Mouse (Mus musculus) lung, adult 2 months (tissue): ENCODE data around the gene Olfr678. TPM values are rescaled to one million over a fixed set of nuclear protein-coding genes. Genes with fewer than 3 reads are reported as not detected.
"Not testable (repeated sequence)": the region's sequence is repeated elsewhere in the genome, so short reads cannot be mapped to it uniquely, and the experiment has no call there.

Experiments used
- DNase-seq: peaks from one replicate; pipeline ENCODE4 v3.0.0; 2022
- H3K4me1 ChIP-seq: fragments of 200-500 bp; 2 replicates; pipeline ENCODE4 v1.6.1; 2011; ENCODE audit warnings: low read length; ENCODE audit not compliant: control insufficient read depth, insufficient read depth
- H3K4me3 ChIP-seq: fragments of 200-500 bp; replicated peaks from 2 replicates; pipeline ENCODE3; 2011; ENCODE audit warnings: low read depth, mild to moderate bottlenecking, control low read depth, low read length; ENCODE audit errors: extremely low read depth
- CTCF ChIP-seq: fragments of 200-500 bp; IDR thresholded peaks from 2 replicates; pipeline ENCODE4 v1.5.1; 2011; ENCODE audit warnings: mild to moderate bottlenecking, low read length, control low read depth; ENCODE audit not compliant: insufficient read depth
- POLR2A ChIP-seq: fragments of 200-500 bp; IDR thresholded peaks from 2 replicates; pipeline ENCODE4 v1.6.1; 2011; ENCODE audit warnings: low read depth, mild to moderate bottlenecking, control low read depth, low read length, borderline replicate concordance; ENCODE audit errors: extremely low read depth
- WGBS: fragments of 180-500 bp; shearing (Covaris S2); methylation state at CpG from one replicate; pipeline ENCODE4 v1.1.7; 2018; 5-methylcytosine and 5-hydroxymethylcytosine counted together
- polyA plus RNA-seq: library from polyadenylated mRNA; depleted of rRNA; stranded (reverse); fragments of >200 nt; gene quantifications from 2 replicates; pipeline ENCODE4 v1.2.3, GENCODE M21; 2012; rRNA removed

Olfr678 gene
- not detected in 2 replicates for polyA plus RNA-seq

DNA sequence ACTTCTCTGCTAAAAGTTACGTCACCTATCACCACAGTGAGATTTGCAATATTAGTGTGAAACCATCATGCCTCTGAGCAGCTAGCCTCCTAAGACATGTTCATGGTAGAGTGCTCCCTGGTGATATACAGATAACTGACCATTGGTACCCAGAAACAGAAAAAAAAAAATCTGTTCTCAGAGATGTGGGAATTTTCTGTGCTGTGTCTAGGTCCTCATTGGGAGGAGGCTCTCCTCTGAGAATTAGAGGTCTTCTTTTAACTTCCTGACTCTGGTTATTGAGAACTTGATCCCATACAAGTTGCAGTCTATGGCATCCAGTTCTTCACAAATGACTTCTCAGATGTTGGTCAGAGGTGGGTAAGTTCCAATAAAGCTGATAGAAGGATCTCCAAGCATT, at the start of gene Olfr678:
Gene Olfr678, plus strand, starts transcription at position 301 of the 400 bp plus-strand sequence.
- DNase-seq = no peak
- Histone ChIP-seq H3K4me1 (no peaks in the 10 kb centered on the region), H3K4me3 (no peak within 1 kb of the TSS)
- TF ChIP-seq CTCF = no peak
- TF ChIP-seq POLR2A = no peak
- 73% methylated on average over 1 of the region's 1 CpGs for WGBS

- Histone ChIP-seq H3K4me1 (no peaks in the 10 kb centered on the region), H3K4me3 (no peak overlapping the region)
- no peak for DNase-seq
- 86% methylated on average over 1 of the region's 1 CpGs for WGBS
- TF ChIP-seq CTCF (no peak), POLR2A (no peak)
Observed at GRCm38 (mm10) chr7:105022530-105022929, 41.7 kb upstream of the Olfr678 start.

DNA sequence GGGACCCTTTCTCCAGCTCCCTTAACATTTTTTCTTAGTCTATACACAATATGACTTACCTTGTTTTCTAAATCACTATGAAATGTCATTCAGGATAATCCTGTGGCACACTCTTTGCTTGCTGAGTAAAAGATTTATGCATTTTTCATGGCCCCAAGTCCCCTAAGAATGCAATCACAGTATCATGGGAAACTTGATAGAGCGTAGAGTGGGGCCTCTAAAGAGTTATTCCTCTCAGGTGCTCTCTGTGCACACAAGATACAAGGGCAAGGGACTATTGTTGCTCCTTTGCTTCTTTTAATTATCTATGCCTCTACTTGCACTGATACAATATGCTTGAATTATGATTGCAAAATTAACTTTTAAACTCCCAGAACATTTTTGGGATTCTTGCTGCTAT, 35.9 kb upstream of the Olfr678 start, which contains the start of gene Olfr675:
Gene Olfr675, minus strand, starts transcription at position 101 of the 400 bp plus-strand sequence.
- no peak within 1 kb of the TSS for H3K4me3 ChIP-seq
- WGBS = 67% methylated on average over 1 of the region's 1 CpGs
- TF ChIP-seq POLR2A (no peak), CTCF (no peak)
- DNase-seq = no peak
- H3K4me1 ChIP-seq = no peaks in the 10 kb centered on the region

GRCm38 (mm10) chr7:105032398-105032797, 31.9 kb upstream of the Olfr678 start, which contains the start of gene Olfr676:
Gene Olfr676 (plus strand): TSS chr7:105032698.
- no peak within 1 kb of the TSS for H3K4me3 ChIP-seq
- H3K4me1 ChIP-seq = no peaks in the 10 kb centered on the region
- no peak for DNase-seq
- TF ChIP-seq POLR2A = no peak
- no peak for TF ChIP-seq CTCF

DNA sequence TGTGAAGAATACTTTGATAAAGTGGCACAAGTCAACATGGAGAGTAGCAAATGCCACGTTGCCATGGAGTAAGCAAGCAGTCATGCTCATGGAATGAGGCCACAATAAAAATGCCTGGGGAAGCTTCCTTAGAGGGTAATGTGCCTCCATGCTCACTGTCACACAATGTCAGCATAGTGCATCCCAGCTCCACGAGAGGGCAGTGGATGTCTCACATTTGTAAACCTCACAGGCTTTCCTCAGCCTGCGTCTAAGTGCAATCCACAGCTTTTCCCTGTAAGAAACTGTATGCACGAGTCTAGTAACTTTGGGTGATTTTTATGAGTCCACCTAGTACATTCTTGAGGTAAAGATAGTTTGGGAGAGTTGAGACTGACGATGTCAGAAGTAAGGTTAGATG, 30.4 kb upstream of the Olfr678 start:
- not testable (repeated sequence) for DNase-seq, H3K4me3 ChIP-seq, H3K4me1 ChIP-seq
- WGBS = 48% methylated on average over 5 of the region's 5 CpGs

DNA sequence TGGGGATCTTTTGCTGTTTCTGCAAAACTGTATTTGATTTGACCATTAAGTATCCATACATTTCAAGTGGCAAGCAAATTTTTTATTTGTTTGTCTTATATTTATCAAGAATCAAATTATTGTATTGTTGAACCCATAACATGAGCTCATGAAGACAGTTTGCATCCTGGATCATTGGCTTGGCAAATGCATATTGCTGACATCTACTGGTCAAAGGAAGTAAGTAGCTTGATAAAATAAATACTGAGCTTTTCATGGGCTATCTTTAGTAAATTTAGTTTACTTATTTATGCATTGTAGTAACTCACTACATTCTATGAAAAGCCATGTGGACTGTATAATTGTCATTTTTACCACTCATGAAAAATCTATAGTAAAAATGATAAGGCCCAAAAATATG, 5.3 kb upstream of the Olfr678 start:
- Histone ChIP-seq H3K4me3 (no peak overlapping the region), H3K4me1 (no peaks in the 10 kb centered on the region)
- TF ChIP-seq POLR2A (no peak), CTCF (no peak)
- no peak for DNase-seq

GRCm38 (mm10) chr7:105080905-105081304, 16.6 kb downstream of the Olfr678 start, which contains the start of gene Olfr679:
Gene Olfr679 (plus strand): TSS chr7:105081205.
- no peak for TF ChIP-seq CTCF
- no peak for TF ChIP-seq POLR2A
- Histone ChIP-seq H3K4me3 (no peak within 1 kb of the TSS), H3K4me1 (no peaks in the 10 kb centered on the region)
- no peak for DNase-seq
- WGBS = 43% methylated on average over 1 of the region's 1 CpGs

GRCm38 (mm10) chr7:105092717-105093116, 28.4 kb downstream of the Olfr678 start, which contains the start of gene Olfr680-ps1:
Gene Olfr680-ps1 (minus strand): TSS chr7:105092817.
- H3K4me3 ChIP-seq, DNase-seq, H3K4me1 ChIP-seq: not testable (repeated sequence)

GRCm38 (mm10) chr7:105116536-105116935, 52.3 kb downstream of the Olfr678 start, which contains the start of gene Olfr681:
Gene Olfr681 (plus strand): TSS chr7:105116836.
- no peaks in the 10 kb centered on the region for H3K4me1 ChIP-seq
- no peak for TF ChIP-seq CTCF
- TF ChIP-seq POLR2A = no peak
- no peak within 1 kb of the TSS for H3K4me3 ChIP-seq
- DNase-seq = no peak

Other genes with a start within 250 kb of the Olfr678 start
- not detected in 2 replicates for gene Usp17lb, start 221.9 kb upstream of the Olfr678 start, polyA plus RNA-seq
- not detected in 2 replicates for gene Usp17la, start 207.5 kb upstream of the Olfr678 start, polyA plus RNA-seq
- not detected in 2 replicates for gene Olfr665, start 186.4 kb upstream of the Olfr678 start, polyA plus RNA-seq
- gene Olfr666, start 168.5 kb upstream of the Olfr678 start, polyA plus RNA-seq = not detected in 2 replicates
- not detected in 2 replicates for gene Olfr667, start 143.0 kb upstream of the Olfr678 start, polyA plus RNA-seq
- not detected in 2 replicates for gene Olfr668, start 136.4 kb upstream of the Olfr678 start, polyA plus RNA-seq
- gene Olfr669, start 130.2 kb upstream of the Olfr678 start, polyA plus RNA-seq = not detected in 2 replicates
- gene Olfr670, start 101.9 kb upstream of the Olfr678 start, polyA plus RNA-seq = not detected in 2 replicates
- not detected in 2 replicates for gene Olfr671, start 85.3 kb upstream of the Olfr678 start, polyA plus RNA-seq
- not detected in 2 replicates for gene Olfr672, start 62.4 kb upstream of the Olfr678 start, polyA plus RNA-seq
- gene Olfr675, start 36.0 kb upstream of the Olfr678 start, polyA plus RNA-seq = not detected in 2 replicates
- gene Olfr676, start 31.8 kb upstream of the Olfr678 start, polyA plus RNA-seq = not detected in 2 replicates
- gene Olfr677, start 13.1 kb upstream of the Olfr678 start, polyA plus RNA-seq = not detected in 2 replicates
- gene Olfr679, start 16.7 kb downstream of the Olfr678 start, polyA plus RNA-seq = not detected in 2 replicates
- gene Olfr680-ps1, start 28.3 kb downstream of the Olfr678 start, polyA plus RNA-seq = not detected in 2 replicates
- gene Olfr681, start 52.4 kb downstream of the Olfr678 start, polyA plus RNA-seq = not detected in 2 replicates
- not detected in 2 replicates for gene Olfr683, start 82.5 kb downstream of the Olfr678 start, polyA plus RNA-seq
- not detected in 2 replicates for gene Olfr684, start 99.2 kb downstream of the Olfr678 start, polyA plus RNA-seq
- not detected in 2 replicates for gene Olfr685, start 121.5 kb downstream of the Olfr678 start, polyA plus RNA-seq
- gene Olfr686, start 143.0 kb downstream of the Olfr678 start, polyA plus RNA-seq = not detected in 2 replicates
- not detected in 2 replicates for gene Olfr688, start 223.6 kb downstream of the Olfr678 start, polyA plus RNA-seq
- not detected in 2 replicates for gene Olfr689, start 246.7 kb downstream of the Olfr678 start, polyA plus RNA-seq